Mouse (Mus musculus) left cerebral cortex, postnatal 25 days (tissue): Measurements from ENCODE around the gene Coq6. TPM values are rescaled to one million over a fixed set of nuclear protein-coding genes. Genes with fewer than 3 reads are reported as not detected.

Experiments used
- total RNA-seq, 2 experiments: library from RNA; stranded (reverse); gene quantifications; 2 replicates each; pipeline ENCODE4 v1.2.3; 2021

Coq6 gene
- total RNA-seq, 2 experiments from 2014 or later = 22.2 to 23.1 TPM

Other genes starting within 250 kb of the Coq6 start
- 100 to 1,000 TPM; 104 to 108 TPM for gene Dnal1, start 247.3 kb upstream of the Coq6 start, total RNA-seq
- gene Pnma1, start 213.2 kb upstream of the Coq6 start, total RNA-seq = 1 to 10 TPM; 4.9 to 5.2 TPM
- gene Elmsan1, start 142.8 kb upstream of the Coq6 start, total RNA-seq = 10 to 100 TPM; 15.0 to 15.7 TPM
- gene Ptgr2, start 76.4 kb upstream of the Coq6 start, total RNA-seq = 10 to 100 TPM; 28.3 to 39.1 TPM
- 10 to 100 TPM; 37.8 to 38.7 TPM for gene Zfp410, start 44.8 kb upstream of the Coq6 start, total RNA-seq
- gene Fam161b, start 176 bp downstream of the Coq6 start, total RNA-seq = 10 to 100 TPM; 11.3 to 11.6 TPM
- 10 to 100 TPM; 23.6 to 24.1 TPM for gene Entpd5, start 47.4 kb downstream of the Coq6 start, total RNA-seq
- 10 to 100 TPM in 1 of 2 experiments, 1 to 10 TPM in 1; 7.4 to 11.9 TPM for gene Bbof1, start 47.4 kb downstream of the Coq6 start, total RNA-seq
- gene Rnf113a2, start 55.5 kb downstream of the Coq6 start, total RNA-seq = 10 to 100 TPM; 12.8 to 14.7 TPM
- 10 to 100 TPM; 38.1 to 45.3 TPM for gene Aldh6a1, start 89.3 kb downstream of the Coq6 start, total RNA-seq
- 10 to 100 TPM; 22.2 to 22.4 TPM for gene Lin52, start 89.8 kb downstream of the Coq6 start, total RNA-seq
- under 1 TPM; 0.14 to 0.18 TPM for gene Vsx2, start 208.1 kb downstream of the Coq6 start, total RNA-seq